Mouse (Mus musculus) liver, embryonic 14.5 days (tissue): ENCODE measurements around the gene Mfap4. TPM values are rescaled to one million over a fixed set of nuclear protein-coding genes. Genes with fewer than 3 reads are reported as not detected.

Source experiments
- ATAC-seq: fragments of 200-750 bp; cut with Nextera tagmentation; 2 replicates; pipeline ENCODE4 v1.8.0; 2017; ENCODE audit warnings: moderate number of reproducible peaks, mild to moderate bottlenecking, moderate library complexity; ENCODE audit not compliant: insufficient read depth
- DNase-seq, 3 experiments: peaks; one replicate each; pipeline ENCODE4 v3.0.0-alpha.2; 2012 to 2013; ENCODE audit warnings: low read depth in 3 of 3, low spot score in 3 of 3
- H3K27ac ChIP-seq: fragments of 300-500 bp; sonication (generic); 2 replicates; pipeline ENCODE4 v1.5.1; 2014; ENCODE audit warnings: moderate library complexity, mild to moderate bottlenecking, control low read depth, inconsistent platforms
- H3K27me3 ChIP-seq: fragments of 300-500 bp; sonication (generic); 2 replicates; pipeline ENCODE4 v1.6.1; 2014; ENCODE audit warnings: mild to moderate bottlenecking, low read length, moderate library complexity; ENCODE audit not compliant: control insufficient read depth, insufficient read depth
- H3K36me3 ChIP-seq: fragments of 300-500 bp; sonication (generic); replicated peaks from 2 replicates; pipeline ENCODE4 v1.6.1; 2014; ENCODE audit warnings: low read depth; ENCODE audit not compliant: control insufficient read depth, insufficient read depth
- H3K4me1 ChIP-seq, 2 experiments: fragments of 200-500 bp in 1 of 2; fragments of 300-500 bp in 1 of 2; sonication (generic) in 1 of 2; replicated peaks; 2 replicates each; pipeline ENCODE4 v1.6.1; 2012 to 2014; ENCODE audit warnings: antibody characterized with exemption in 1 of 2, inconsistent platforms in 1 of 2, low read length in 1 of 2; ENCODE audit not compliant: control insufficient read depth in 2 of 2, insufficient read depth in 2 of 2
- H3K4me2 ChIP-seq: fragments of 300-500 bp; sonication (generic); 2 replicates; pipeline ENCODE4 v1.6.1; 2014; ENCODE audit warnings: low read depth, mild to moderate bottlenecking, control low read depth, moderate library complexity
- H3K4me3 ChIP-seq, 2 experiments: fragments of 200-500 bp in 1 of 2; fragments of 300-500 bp in 1 of 2; sonication (generic) in 1 of 2; 2 replicates each; pipeline ENCODE4 v1.5.1; 2012 to 2014; ENCODE audit warnings: low read depth in 2 of 2, low read length in 2 of 2, mild to moderate bottlenecking in 2 of 2, control low read depth in 1 of 2, inconsistent platforms in 1 of 2, moderate library complexity in 1 of 2; ENCODE audit not compliant: insufficient read depth in 1 of 2
- H3K9ac ChIP-seq: fragments of 300-500 bp; sonication (generic); replicated peaks from 2 replicates; pipeline ENCODE4 v1.6.1; 2014; ENCODE audit warnings: mild to moderate bottlenecking, control low read depth, moderate library complexity
- H3K9me3 ChIP-seq: fragments of 300-500 bp; sonication (generic); 2 replicates; pipeline ENCODE4 v1.6.1; 2016; ENCODE audit warnings: low read length, mixed read lengths; ENCODE audit not compliant: control insufficient read depth
- CTCF ChIP-seq: IDR thresholded peaks from 2 replicates; pipeline ENCODE4 v1.5.1; 2016; ENCODE audit warnings: antibody characterized with exemption, low read depth, control low read depth
- EP300 ChIP-seq: IDR thresholded peaks from 2 replicates; pipeline ENCODE4 v1.6.1; 2016; ENCODE audit warnings: antibody characterized with exemption, low read depth
- WGBS: fragments of 180-500 bp; shearing (Covaris S2); extraction: QIAGEN DNeasy Blood & Tissue Kit; methylation state at CpG from one replicate; pipeline ENCODE4 v1.1.7; 2014; ENCODE audit not compliant: insufficient replicate concordance; 5-methylcytosine and 5-hydroxymethylcytosine counted together
- polyA plus RNA-seq, 2 experiments: library from polyadenylated mRNA; depleted of rRNA in 1 of 2; stranded (reverse) in 1 of 2; unstranded in 1 of 2; fragments of >200 nt; fragmentation: Nextera tagmentation in 1 of 2; extraction: Ambion mirVana in 1 of 2; gene quantifications; 2 replicates each; pipeline versions ENCODE4 v1.2.1 to v1.2.3; 2012 to 2014

Mfap4 gene
- polyA plus RNA-seq, 2 experiments, result 4.3 to 6.1 TPM

GRCm38 (mm10) chr11:61443807-61444206 lies 41.4 kb upstream of the Mfap4 start:
- no peak for DNase-seq
- no peak overlapping the region for H3K9ac ChIP-seq

GRCm38 (mm10) chr11:61447296-61447695 lies 37.9 kb upstream of the Mfap4 start:
- 60% methylated on average over 8 of the region's 8 CpGs for WGBS
- no peaks in the 10 kb centered on the region for H3K4me1 ChIP-seq
- ATAC-seq, result no peak
- H3K9ac ChIP-seq, result no peak overlapping the region
- H3K27ac ChIP-seq, result no peak overlapping the region
- DNase-seq, result no peak
- no peak overlapping the region for H3K4me3 ChIP-seq
- H3K9me3 ChIP-seq, result no peaks in the 10 kb centered on the region
- TF ChIP-seq CTCF (no peak), EP300 (no peak)
- no peaks in the 10 kb centered on the region for H3K36me3 ChIP-seq
- H3K27me3 ChIP-seq, result no peaks in the 10 kb centered on the region
- no peak overlapping the region for H3K4me2 ChIP-seq

More at GRCm38 (mm10) chr11:61443807-61444206, 41.4 kb upstream of the Mfap4 start:
- Histone ChIP-seq H3K4me2 (no peak overlapping the region), H3K27ac (no peak overlapping the region), H3K4me3 (no peak overlapping the region), H3K36me3 (no peaks in the 10 kb centered on the region), H3K4me1 (no peaks in the 10 kb centered on the region), H3K9me3 (no peaks in the 10 kb centered on the region), H3K27me3 (no peaks in the 10 kb centered on the region)
- no peak for ATAC-seq
- WGBS, result 58% methylated on average over 6 of the region's 6 CpGs
- TF ChIP-seq CTCF (no peak), EP300 (no peak)

- 61% methylated on average over 5 of the region's 5 CpGs for WGBS
- DNase-seq, result no peak
- H3K9ac ChIP-seq, result no peak overlapping the region
- no peak overlapping the region for H3K27ac ChIP-seq
- H3K4me1 ChIP-seq, result no peaks in the 10 kb centered on the region
- H3K4me2 ChIP-seq, result no peak overlapping the region
- H3K4me3 ChIP-seq, result no peak overlapping the region
- H3K9me3 ChIP-seq, result no peaks in the 10 kb centered on the region
- no peaks in the 10 kb centered on the region for H3K27me3 ChIP-seq
- no peak for ATAC-seq
- H3K36me3 ChIP-seq, result no peaks in the 10 kb centered on the region
- TF ChIP-seq EP300 (no peak), CTCF (no peak)
Measured at GRCm38 (mm10) chr11:61448041-61448440, 37.2 kb upstream of the Mfap4 start.

- H3K9ac ChIP-seq, result no peak overlapping the region
- TF ChIP-seq EP300 (no peak), CTCF (no peak)
- H3K4me2 ChIP-seq, result no peak overlapping the region
- no peaks in the 10 kb centered on the region for H3K27me3 ChIP-seq
- ATAC-seq, result no peak
- no peak overlapping the region for H3K4me3 ChIP-seq
- no peak for DNase-seq
- 66% methylated on average over 9 of the region's 9 CpGs for WGBS
- no peaks in the 10 kb centered on the region for H3K4me1 ChIP-seq
- H3K27ac ChIP-seq, result no peak overlapping the region
- H3K36me3 ChIP-seq, result no peaks in the 10 kb centered on the region
- H3K9me3 ChIP-seq, result no peaks in the 10 kb centered on the region
Measured at GRCm38 (mm10) chr11:61448599-61449225, 36.5 kb upstream of the Mfap4 start.

- Histone ChIP-seq H3K4me2 (no peak overlapping the region), H3K36me3 (no peaks in the 10 kb centered on the region), H3K4me3 (no peak overlapping the region), H3K4me1 (no peaks in the 10 kb centered on the region), H3K9ac (no peak overlapping the region), H3K27me3 (no peaks in the 10 kb centered on the region), H3K9me3 (no peaks in the 10 kb centered on the region), H3K27ac (no peak overlapping the region)
- no peak for TF ChIP-seq EP300
- TF ChIP-seq CTCF, result no peak
- no peak for DNase-seq
- no peak for ATAC-seq
- WGBS, result 50% methylated on average over 24 of the region's 24 CpGs
Measured at GRCm38 (mm10) chr11:61449499-61450292, 35.5 kb upstream of the Mfap4 start.
